Mouse (Mus musculus): Measurements from ENCODE around the gene Slc2a4. TPM values are rescaled to one million over a fixed set of nuclear protein-coding genes. Genes with fewer than 3 reads are reported as not detected.
"Not testable (repeated sequence)": the region's sequence is repeated elsewhere in the genome, so short reads cannot be mapped to it uniquely, and the experiment has no call there.

Gene Slc2a4
- total RNA-seq, 2 experiments from 2014 or later: 1.7 to 2.0 TPM

DNA sequence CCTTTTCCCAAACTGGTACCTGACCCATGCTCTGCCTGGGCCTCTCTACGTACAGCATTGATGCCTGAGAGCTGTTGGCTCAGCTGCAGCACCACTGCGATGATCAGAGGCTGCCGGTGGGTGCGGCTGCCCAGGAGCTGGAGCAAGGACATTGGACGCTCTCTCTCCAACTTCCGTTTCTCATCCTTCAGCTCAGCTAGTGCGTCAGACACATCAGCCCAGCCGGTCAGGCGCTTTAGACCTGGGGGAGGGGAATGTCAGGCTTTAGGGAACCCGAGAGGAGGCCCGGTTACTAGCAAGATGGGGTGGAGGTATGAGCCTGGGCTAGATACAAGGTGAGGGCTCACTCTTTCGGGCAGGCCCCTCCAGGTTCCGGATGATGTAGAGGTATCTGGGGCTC lies 2.8 kb downstream of the Slc2a4 start:
- DNase-seq (ENCODE audit: low spot score in 2 of 2): no peak

DNA sequence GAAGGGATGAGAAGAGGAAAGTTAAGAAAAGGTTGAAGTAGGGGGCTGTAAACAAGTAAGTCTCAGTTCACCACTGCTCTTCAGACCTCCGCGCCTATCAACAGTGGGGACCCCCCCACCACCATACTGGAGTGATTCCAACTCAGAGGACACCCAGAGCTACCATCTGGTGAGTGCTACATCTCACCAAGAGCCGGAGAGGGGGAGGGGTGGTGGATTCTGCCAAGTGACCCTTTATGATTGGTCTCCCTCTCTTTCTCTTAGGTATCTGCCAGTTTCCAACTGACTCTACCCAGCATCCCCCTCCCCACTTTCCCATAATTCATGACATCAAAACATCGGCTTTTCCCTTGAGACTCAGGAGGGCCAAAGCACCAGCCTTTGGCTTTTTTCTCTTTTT lies 7.0 kb downstream of the Slc2a4 start:
- no peak for DNase-seq (ENCODE audit: low spot score in 2 of 2)

DNA sequence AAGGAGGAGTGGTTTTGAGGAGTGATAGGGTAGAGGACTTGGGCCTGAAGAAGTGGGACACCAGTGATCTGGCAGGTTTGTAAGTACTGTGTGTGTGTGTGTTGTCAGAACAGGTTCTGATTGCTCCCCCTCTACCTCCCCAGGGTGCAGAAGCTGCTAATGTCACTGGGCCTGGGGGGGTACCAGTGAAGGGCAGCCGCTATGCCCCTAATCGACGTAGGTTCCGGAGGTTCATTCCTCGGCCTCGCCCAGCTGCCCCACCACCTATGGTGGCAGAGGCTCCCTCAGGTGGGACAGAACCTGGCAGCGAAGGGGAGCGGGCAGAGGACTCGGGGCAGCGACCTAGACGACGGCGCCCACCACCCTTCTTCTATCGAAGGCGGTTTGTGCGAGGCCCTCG lies 8.3 kb downstream of the Slc2a4 start:
- DNase-seq (ENCODE audit: low spot score in 2 of 2): no peak

DNA sequence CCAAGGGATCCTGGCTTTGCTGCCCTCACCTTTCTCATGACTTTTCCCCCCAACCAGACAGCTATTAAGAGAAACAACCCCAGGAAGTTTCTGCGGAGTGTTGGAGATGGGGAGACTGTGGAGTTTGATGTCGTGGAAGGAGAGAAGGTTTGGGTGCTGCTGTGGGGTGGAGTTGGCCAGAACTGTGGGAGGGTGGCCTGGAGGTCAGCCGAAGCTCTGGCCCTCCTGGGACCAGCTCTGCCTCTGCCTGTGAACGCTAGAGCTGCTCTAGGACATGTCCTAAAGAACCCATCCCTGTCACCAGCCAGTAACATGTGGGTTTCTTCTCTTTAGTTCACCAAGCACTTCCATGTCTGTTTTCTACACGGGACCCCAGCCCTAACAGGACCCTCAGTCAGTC lies 8.8 kb downstream of the Slc2a4 start:
- no peak for DNase-seq (ENCODE audit: low spot score in 2 of 2)

DNA sequence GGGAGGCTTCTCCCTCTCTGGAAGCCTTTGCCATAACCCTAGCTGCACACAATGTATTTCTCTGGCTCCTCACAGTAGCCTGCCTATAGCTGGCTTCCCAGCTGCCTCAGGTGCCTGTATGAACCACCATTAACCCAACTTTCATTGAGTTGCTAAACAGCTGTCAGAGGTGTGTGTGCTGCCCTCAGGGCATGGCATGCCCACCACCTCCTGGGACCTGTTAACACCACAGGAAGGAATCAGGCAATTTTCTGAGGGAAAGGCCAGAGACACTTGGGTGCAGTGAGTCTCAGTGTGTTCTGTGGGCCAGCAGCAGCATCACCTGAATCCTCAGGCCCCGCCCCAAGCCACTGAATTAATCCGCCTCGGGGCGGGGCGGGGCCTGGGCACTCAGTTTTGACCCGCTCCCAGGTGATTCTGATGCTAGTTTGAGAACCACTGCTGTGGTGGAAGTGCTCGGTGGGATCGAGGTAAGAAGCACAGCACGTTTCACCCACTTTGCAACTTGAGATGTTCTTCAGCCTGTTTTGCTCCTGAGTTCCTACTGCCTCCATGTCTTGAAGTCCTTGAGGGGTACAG lies 9.5 kb downstream of the Slc2a4 start:
- DNase-seq (ENCODE audit: low spot score in 2 of 2): no peak

DNA sequence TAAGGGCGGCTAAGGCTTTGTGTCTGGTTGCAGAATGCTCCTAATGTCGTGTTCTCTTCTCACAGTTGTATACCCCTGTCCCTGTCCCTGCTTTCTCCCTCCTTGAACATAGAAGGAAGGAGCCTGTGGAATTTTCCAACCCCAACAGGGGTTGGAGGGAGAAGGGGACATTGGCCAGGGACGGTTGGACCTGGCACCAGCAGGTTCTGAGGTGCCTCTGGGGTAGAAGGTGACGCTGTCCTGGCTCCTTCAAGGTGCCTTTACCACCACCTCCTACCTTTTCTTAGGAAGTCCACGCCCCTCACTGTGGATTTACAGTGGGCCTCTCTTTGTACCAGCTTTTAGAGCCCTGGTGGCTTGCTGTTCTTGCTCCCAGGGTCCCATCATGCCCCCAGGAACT lies 10.2 kb downstream of the Slc2a4 start:
- no peak for DNase-seq (ENCODE audit: low spot score in 2 of 2)

DNA sequence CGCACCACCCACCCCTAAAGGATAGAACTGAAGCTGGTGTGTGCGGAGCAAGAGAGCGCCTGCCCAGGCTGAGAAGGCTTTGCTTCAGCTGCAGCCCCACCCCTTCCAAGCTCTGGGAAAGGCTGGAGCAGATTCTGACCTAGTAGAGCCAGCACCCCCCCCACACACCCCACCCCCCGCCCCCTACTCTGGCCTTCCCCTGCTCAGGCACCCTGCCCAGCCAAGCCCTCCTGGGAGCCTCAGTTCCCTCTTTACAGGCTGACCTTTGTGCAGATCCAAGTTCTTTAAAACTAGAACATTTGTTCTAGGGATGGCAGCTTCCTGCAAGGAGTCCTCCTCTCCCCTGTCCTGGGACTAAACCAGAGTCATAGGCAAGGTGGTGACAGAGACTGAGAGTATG lies 10.6 kb downstream of the Slc2a4 start:
- DNase-seq (ENCODE audit: low spot score in 2 of 2): no peak

DNA sequence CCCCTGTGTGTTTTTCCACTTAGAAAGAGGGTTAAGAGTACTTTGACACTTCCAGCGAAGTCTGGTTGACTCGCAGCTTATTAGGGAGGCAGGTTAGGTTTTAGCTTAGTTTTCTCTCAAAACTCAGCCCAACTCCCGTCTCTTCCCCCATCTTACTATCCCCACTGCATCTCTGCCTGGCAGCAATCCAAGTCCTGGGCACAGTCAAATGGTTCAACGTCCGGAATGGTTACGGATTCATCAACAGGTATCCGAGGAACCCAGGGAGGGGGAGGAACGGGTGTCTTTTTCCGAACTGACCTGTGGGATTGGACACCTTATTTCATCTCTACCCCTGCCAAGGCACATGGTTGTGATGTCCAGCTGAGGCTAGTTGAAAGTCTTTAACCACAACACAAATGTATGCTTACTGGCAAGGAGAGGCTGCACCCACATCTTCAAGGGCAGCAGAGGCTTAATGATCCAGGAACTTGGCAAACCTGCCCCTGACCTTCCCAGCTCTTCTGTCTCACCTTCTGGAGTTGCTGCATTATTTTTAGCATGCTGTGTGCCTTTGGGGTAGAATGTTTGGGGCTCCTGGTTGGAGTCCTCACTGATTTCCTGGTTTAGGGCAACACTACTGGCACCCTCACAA lies 11.2 kb downstream of the Slc2a4 start:
- no peak for DNase-seq (ENCODE audit: low spot score in 2 of 2)

DNA sequence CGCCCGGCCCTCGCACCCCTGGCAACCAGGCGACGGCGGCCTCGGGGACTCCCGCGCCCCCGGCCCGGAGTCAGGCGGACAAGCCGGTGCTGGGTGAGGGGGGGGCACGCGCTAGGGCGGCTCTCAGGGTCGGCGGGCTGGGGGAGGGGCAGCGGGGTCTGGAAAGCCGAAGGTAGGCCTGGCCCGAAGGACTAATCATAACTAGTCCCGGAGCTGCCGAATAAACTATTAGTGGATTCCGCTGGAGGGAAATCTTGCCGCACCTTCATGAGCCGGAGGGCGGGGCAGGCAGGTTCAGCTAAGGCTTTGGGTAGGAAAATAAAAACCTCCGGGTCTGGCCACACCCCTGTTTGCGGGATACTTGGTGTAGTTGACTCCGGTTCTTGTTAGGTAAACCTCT lies 11.8 kb downstream of the Slc2a4 start:
- no peak for DNase-seq (ENCODE audit: low spot score in 2 of 2)

DNA sequence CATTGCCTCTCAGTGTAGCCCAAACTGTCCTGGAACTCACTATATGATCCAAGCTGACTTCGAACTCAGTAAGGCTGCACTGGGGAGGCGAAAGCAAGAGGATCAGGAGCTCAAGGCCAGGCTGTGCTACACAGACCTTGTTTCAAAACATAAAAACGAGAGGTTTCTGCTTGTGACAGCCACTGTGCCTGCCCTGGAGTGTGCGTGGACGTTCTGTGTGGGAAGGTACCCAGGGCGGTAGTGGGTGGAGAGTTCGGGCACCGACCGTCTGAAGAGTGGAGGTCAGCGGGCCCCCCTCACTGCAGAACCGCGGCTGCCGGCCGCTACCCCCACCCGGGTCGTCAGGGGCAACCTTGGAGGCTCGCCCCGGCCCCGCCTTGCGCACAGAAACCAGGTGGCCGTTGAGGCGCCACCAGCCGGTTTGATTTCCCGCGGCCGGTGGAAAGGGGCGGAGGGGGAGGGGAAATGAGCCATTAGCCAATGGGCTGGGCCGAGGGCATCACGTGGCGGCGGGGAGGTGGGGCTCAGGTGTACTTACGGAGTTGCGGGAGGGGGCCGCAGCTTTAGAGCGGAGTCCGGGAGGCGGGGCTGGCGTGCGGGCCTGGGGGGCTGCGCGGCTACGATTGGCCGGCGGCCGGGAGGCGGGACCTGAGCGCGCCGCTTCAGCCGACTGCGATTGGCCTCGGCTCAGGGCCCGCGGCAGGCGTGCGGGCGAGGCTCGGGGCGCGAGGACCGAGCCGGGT lies 12.7 kb downstream of the Slc2a4 start, which contains the start of gene Ybx2:
TSS of gene Ybx2 (plus strand) at position 660 of the 743 bp plus-strand sequence.
- DNase-seq (ENCODE audit: low spot score in 2 of 2): peak; percentile 78 to 87

DNA sequence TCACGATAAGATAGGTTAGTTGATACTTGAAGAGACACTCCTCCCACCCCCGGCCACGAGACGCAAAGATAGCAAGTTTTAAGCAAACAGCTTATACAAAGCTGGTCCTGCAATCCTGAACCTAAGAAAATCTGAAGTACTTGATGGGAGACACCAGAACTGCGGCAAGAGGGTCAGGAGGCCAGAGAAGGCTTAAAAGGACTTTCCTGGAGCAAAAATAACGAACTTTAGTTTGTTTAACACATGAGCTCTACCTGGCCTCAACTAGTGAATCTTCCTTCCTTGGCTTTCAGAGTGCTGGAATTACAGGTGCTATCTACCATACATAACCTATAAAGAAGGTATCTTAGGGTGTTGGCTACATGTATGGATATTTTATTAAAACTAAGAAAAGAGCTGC lies 13.3 kb downstream of the Slc2a4 start:
- no peak for DNase-seq (ENCODE audit: low spot score in 2 of 2)

DNA sequence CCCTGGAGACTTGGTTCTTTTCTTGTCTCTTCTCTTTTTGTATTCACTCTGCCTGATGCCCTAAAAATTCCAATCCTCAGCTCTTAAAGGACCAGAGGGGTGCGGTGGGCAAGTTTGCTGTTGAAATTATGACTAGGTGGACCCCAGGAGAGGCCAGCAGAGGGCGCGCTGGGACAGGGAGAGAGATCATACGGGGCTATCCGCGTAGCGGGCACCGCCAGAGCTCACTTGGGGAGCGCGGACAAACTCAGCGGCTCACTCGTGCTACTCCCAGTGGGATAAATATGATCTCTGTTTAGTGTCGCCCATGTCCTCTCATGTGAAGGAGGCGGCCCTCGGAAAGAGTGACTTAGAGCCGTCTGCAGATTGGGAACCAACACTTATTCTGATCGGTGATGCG lies 13.8 kb downstream of the Slc2a4 start:
- peak; percentile 97 for DNase-seq (ENCODE audit: low spot score in 2 of 2)

DNA sequence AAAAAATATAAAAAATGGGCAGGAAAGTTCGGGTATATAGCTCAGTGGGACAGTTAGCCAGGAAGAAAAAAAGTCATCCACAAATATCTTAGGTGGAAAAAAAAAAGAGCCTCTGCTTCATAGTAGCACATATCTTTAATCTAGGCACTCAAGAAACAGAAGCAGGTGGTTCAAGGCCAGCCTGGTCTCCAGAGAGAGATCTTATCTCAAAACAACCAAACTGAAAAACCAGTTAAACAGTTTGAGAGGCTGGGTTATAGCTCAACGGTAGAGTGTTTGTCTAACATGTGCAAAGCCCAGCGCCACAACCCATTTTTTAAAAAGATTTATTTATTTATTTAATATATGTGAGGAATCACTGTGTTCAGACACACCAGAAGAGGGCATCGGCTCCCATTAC lies 14.9 kb downstream of the Slc2a4 start:
- DNase-seq (ENCODE audit: low spot score in 2 of 2): no peak

DNA sequence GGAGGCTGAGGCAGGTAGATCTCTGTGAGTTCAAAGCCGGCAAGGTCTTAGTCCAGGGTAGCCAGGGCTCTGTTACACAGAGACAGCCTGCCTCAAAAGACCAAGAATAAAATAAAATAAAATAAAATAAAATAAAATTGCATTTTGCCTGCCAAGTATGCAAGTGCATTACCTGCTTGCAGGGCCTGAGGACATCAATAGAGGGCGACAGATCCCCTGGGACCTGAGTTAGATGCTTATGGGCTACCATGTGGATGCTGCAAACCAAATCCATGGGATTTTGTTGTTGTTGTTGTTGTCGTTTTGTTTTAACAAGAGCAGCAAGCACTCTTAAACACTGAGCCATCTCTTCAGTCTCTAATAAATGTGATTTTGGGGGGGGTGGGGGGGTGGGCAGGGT lies 15.7 kb downstream of the Slc2a4 start:
- DNase-seq (ENCODE audit: low spot score in 2 of 2): no peak

DNA sequence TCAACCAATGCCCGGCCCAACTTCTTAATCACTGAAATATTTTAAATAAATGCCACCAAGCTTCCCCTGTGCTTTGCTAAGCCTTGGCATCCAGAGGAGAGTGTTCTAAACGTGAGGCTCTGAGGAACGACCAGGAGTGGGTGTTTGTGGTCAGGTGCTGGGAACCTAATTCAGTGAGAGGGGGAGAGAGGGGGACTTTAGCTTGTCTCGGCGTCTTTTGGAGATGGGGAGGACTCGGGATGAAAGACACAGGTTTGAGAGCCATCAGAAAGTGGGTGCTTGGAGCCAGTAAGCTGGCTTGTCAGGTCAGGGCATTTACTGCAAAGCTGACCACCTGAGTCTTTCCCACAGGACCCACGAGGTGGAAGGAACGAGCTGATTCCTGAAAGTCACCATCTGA lies 16.2 kb downstream of the Slc2a4 start:
- no peak for DNase-seq (ENCODE audit: low spot score in 2 of 2)

DNA sequence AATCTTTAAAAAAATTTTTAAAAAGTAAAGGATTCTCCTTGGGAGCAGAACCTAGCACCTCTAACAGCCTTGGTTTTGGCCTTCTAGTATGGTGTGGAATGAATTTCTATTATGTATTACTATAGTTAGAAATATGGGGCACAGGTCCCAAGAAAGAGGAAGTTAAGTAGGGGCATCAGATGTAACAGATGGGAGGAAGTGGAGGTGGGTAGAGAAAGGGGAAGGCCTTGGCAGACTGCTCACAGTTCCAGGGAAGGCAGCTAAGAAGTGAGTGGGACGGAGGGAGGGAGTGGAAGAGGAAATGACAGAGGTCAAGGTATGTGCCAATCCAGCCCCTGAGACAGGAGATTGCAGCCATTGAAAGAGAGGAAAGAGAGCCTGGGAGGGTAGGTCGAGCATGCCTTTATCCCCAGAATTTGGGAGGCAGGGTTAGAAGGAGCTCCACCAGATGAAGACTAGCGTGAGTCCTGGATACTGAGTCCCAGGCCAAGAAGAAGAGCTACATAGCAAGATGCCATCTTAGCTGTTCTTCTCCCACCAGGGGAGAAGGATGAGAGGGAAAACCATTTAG lies 16.9 kb downstream of the Slc2a4 start:
- DNase-seq (ENCODE audit: low spot score in 2 of 2): no peak

DNA sequence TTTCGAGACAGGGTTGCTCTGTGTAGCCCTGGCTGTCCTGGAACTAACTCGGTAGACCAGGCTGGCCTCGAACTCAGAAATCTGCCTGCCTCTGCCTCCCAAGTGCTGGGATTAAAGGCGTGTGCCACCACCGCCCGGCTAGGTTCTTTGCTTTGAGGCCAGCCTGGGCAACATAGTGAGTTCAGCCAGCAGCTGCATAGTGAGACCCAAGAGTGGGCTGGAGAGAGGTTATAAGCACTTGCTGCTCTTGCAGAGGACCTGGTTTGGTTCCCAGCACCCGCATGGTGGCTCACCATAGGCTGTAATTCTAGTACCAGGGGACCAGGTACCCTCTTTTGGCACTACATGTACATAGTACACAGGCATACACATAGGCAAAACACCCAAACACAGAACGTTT lies 17.8 kb downstream of the Slc2a4 start:
- not testable (repeated sequence) for DNase-seq (ENCODE audit: low spot score in 2 of 2)

DNA sequence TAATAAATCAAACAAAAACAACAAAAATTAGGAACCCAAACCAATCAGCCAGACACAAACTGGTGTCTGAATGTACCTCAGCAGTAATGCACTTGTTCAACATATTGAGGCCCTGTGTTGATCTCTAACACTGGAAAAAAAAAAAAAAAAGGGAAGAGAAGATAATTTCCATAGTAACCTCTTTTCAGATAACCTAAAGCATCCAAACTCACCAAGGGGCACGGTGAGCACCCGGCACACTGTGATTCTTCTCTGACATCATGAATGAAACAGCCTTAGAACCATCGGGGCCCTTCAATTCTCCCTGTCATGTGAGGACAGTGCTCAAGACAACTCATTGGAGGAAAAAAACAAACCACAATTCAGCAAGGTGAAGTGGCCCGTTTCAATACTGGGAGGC lies 18.3 kb downstream of the Slc2a4 start:
- no peak for DNase-seq (ENCODE audit: low spot score in 2 of 2)

DNA sequence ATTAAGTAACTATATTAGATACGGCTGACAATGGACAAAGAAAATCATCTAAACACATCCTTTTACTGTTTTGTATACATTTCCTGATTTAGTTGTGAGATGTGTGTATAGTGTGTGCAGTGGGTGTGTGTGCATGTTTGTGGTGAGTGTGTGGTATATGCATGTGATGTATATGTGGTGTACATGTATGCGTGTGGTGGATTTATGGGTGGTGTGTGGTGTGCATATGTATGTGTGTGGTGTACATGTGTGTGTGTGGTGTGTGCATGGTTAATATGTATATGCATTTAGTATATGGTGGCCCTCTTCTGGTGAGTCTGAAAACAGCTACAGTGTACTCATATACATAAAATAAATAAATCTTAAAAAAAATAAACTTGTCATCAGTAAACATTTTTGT lies 20.5 kb downstream of the Slc2a4 start:
- DNase-seq (ENCODE audit: low spot score in 2 of 2): no peak

DNA sequence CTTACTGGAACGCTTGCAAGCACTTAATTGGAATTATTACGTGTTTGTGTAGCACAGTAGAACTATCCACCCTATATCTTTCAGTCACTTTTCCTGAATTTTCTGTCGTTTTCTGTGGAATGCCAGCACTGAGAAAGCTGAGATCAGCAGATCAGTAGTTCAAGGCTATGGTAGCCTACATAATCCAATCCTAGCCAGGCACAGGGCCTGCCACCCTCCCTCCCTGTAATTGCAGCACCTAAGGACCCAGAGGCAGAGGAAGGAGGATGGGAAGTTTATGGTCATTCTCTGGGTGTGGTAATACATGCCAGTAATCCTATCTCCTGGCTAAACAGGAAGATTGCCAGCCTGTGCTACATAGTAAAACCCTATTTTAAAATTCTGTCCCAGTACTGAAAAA lies 25.2 kb downstream of the Slc2a4 start:
- DNase-seq (ENCODE audit: low spot score in 2 of 2): no peak

DNA sequence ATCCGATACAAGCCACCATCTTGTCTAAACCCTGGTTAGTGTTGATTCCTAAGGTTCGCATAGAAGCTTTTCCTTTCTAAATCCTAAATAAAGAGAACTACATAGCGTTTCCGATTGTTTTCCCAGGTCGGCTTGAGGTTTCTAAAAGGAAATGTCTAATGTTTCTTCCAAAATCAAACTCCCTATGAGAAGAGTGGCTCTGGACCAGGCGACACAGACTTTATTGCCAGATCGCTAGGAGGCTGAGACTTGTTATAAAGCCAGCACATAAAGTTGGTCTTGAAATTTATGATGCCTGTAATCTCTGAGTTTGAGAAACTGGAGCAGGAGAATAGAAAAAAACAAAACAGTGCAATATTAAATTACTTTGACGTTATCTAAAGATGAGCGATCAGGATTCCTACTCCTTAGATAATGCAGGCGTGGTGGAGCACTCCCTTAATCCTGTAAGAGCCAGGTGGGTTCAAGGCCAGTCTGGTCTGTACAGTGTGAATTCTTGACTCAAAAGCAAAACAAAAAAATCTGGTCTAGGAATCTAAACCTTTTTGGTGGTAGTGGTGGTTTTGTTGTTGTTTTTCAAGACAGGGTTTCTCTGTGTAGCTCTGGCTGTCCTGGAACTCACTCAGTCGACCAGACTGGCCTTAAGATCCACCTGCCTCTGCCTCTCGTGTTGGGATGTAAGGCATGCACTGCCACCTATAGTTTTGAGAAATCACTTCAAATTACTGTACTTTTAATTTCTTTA lies 25.8 kb downstream of the Slc2a4 start:
- no peak for DNase-seq (ENCODE audit: low spot score in 2 of 2)

Data from layer of hippocampus, postnatal 10 days (tissue).